Mouse (Mus musculus) liver, embryonic 13.5 days (tissue): ENCODE results near the gene Mafg. TPM values are rescaled to one million over a fixed set of nuclear protein-coding genes. Genes with fewer than 3 reads are reported as not detected.

ENCODE experiments used
- ATAC-seq: fragments of 200-750 bp; cut with Nextera tagmentation; 2 replicates; pipeline ENCODE4 v1.8.0; 2017; ENCODE audit warnings: low read depth, mild to moderate bottlenecking, moderate number of reproducible peaks, moderate library complexity
- DNase-seq: peaks from one replicate; pipeline ENCODE4 v3.0.0; 2022
- H3K27ac ChIP-seq: fragments of 300-500 bp; sonication (generic); 2 replicates; pipeline ENCODE4 v1.5.1; 2015; ENCODE audit warnings: moderate library complexity, mild to moderate bottlenecking, inconsistent platforms
- H3K27me3 ChIP-seq: fragments of 300-500 bp; sonication (generic); 2 replicates; pipeline ENCODE4 v1.6.1; 2015; ENCODE audit warnings: mild to moderate bottlenecking, inconsistent platforms
- H3K36me3 ChIP-seq: fragments of 300-500 bp; sonication (generic); 2 replicates; pipeline ENCODE4 v1.6.1; 2015; ENCODE audit warnings: mild to moderate bottlenecking, inconsistent platforms
- H3K4me1 ChIP-seq: fragments of 300-500 bp; sonication (generic); replicated peaks from 2 replicates; pipeline ENCODE4 v1.6.1; 2015; ENCODE audit warnings: inconsistent platforms
- H3K4me2 ChIP-seq: fragments of 300-500 bp; sonication (generic); 2 replicates; pipeline ENCODE4 v1.6.1; 2015; ENCODE audit warnings: inconsistent platforms, mild to moderate bottlenecking, moderate library complexity
- H3K4me3 ChIP-seq: fragments of 300-500 bp; sonication (generic); replicated peaks from 2 replicates; pipeline ENCODE4 v1.5.1; 2015; ENCODE audit warnings: mild to moderate bottlenecking, inconsistent platforms
- H3K9ac ChIP-seq: fragments of 300-500 bp; sonication (generic); 2 replicates; pipeline ENCODE4 v1.6.1; 2015; ENCODE audit warnings: mild to moderate bottlenecking, inconsistent platforms
- H3K9me3 ChIP-seq: fragments of 300-500 bp; sonication (generic); replicated peaks from 2 replicates; pipeline ENCODE4 v1.6.1; 2016; ENCODE audit warnings: inconsistent platforms
- WGBS: fragments of 180-500 bp; shearing (Covaris S2); methylation state at CpG from one replicate; pipeline ENCODE4 v1.1.7; 2015; ENCODE audit not compliant: insufficient replicate concordance; 5-methylcytosine and 5-hydroxymethylcytosine counted together
- polyA plus RNA-seq: library from polyadenylated mRNA; unstranded; fragments of >200 nt; fragmentation: Nextera tagmentation; extraction: Ambion mirVana; gene quantifications from 2 replicates; pipeline ENCODE4 v1.2.1, GENCODE M21; 2015

The Mafg gene
- polyA plus RNA-seq, 1 experiment from 2014 or later, result 40.0 TPM

- peak; percentile 57 for ATAC-seq
- peak overlapping the region; percentile 52 for H3K4me3 ChIP-seq
- peaks cover 39% of the 10 kb centered on the region for H3K27me3 ChIP-seq
- peak overlapping the region; percentile 74 for H3K9ac ChIP-seq
- 3% methylated on average over 18 of the region's 18 CpGs for WGBS
- H3K27ac ChIP-seq, result peak overlapping the region; percentile 31; the same call in 1 of the 2 replicates
- H3K4me2 ChIP-seq, result peak overlapping the region; percentile 88
- peak; percentile 32 for DNase-seq
- H3K9me3 ChIP-seq, result no peaks in the 10 kb centered on the region
- H3K4me1 ChIP-seq, result peaks cover 32% of the 10 kb centered on the region
- H3K36me3 ChIP-seq, result no peaks in the 10 kb centered on the region
Observed at GRCm38 (mm10) chr11:120642939-120643600, 9.7 kb upstream of the Mafg start.

- 73% methylated on average over 8 of the region's 8 CpGs for WGBS
Observed at GRCm38 (mm10) chr11:120641869-120642268, 8.5 kb upstream of the Mafg start.

GRCm38 (mm10) chr11:120641255-120641654 is 7.9 kb upstream of the Mafg start:
- no peak for ATAC-seq
- WGBS, result 60% methylated on average over 9 of the region's 9 CpGs
- Histone ChIP-seq H3K4me2 (no peak overlapping the region), H3K9me3 (no peaks in the 10 kb centered on the region), H3K9ac (no peak overlapping the region), H3K36me3 (no peaks in the 10 kb centered on the region), H3K27ac (no peak overlapping the region), H3K4me1 (peaks cover 24% of the 10 kb centered on the region), H3K27me3 (peaks cover 25% of the 10 kb centered on the region), H3K4me3 (no peak overlapping the region)
- no peak for DNase-seq

More at GRCm38 (mm10) chr11:120641869-120642268, 8.5 kb upstream of the Mafg start:
- Histone ChIP-seq H3K9me3 (no peaks in the 10 kb centered on the region), H3K27me3 (peaks cover 27% of the 10 kb centered on the region), H3K36me3 (no peaks in the 10 kb centered on the region), H3K9ac (0 out of 2 replicates have a peak overlapping the region, but pooled peaks have one; percentile 74), H3K4me3 (no peak overlapping the region), H3K4me1 (peaks cover 24% of the 10 kb centered on the region), H3K27ac (no peak overlapping the region), H3K4me2 (no peak overlapping the region)
- ATAC-seq (no peak), DNase-seq (no peak)

GRCm38 (mm10) chr11:120634810-120635209 is 1.4 kb upstream of the Mafg start:
- peak overlapping the region; percentile 85 for H3K4me2 ChIP-seq
- peaks cover 47% of the 10 kb centered on the region for H3K4me1 ChIP-seq
- H3K27ac ChIP-seq, result peak overlapping the region; percentile 100; the same call in 1 of the 2 replicates

GRCm38 (mm10) chr11:120632559-120633519 is 561 bp downstream of the Mafg start:
- peak overlapping the region; percentile 91 for H3K4me3 ChIP-seq
- H3K9me3 ChIP-seq, result no peaks in the 10 kb centered on the region
- DNase-seq, result peak; percentile 78
- ATAC-seq, result peak; percentile 75
- peak overlapping the region; percentile 100 for H3K27ac ChIP-seq
- H3K27me3 ChIP-seq, result no peaks in the 10 kb centered on the region
- H3K4me1 ChIP-seq, result peaks cover 65% of the 10 kb centered on the region
- WGBS, result under 1% methylated on average over 102 of the region's 116 CpGs
- H3K4me2 ChIP-seq, result peak overlapping the region; percentile 85
- H3K36me3 ChIP-seq, result peaks cover 15% of the 10 kb centered on the region
- peak overlapping the region; percentile 99 for H3K9ac ChIP-seq

More at GRCm38 (mm10) chr11:120634810-120635209, 1.4 kb upstream of the Mafg start:
- H3K9ac ChIP-seq, result 0 out of 2 replicates have a peak overlapping the region, but pooled peaks have one; percentile 99
- H3K36me3 ChIP-seq, result no peaks in the 10 kb centered on the region
- no peaks in the 10 kb centered on the region for H3K9me3 ChIP-seq
- DNase-seq (no peak), ATAC-seq (no peak)
- H3K27me3 ChIP-seq, result peaks cover 3% of the 10 kb centered on the region; the same call in 1 of the 2 replicates
- whole genome bisulfite sequencing, result 84% methylated on average over 5 of the region's 5 CpGs
- H3K4me3 ChIP-seq, result peak overlapping the region; percentile 91; the same call in 1 of the 2 replicates

GRCm38 (mm10) chr11:120631726-120632448 is 1.5 kb downstream of the Mafg start:
- ATAC-seq (peak; percentile 36), DNase-seq (peak; percentile 53)
- Histone ChIP-seq H3K27me3 (no peaks in the 10 kb centered on the region), H3K27ac (peak overlapping the region; percentile 100), H3K4me3 (peak overlapping the region; percentile 91), H3K4me2 (peak overlapping the region; percentile 85), H3K4me1 (peaks cover 75% of the 10 kb centered on the region), H3K36me3 (peaks cover 25% of the 10 kb centered on the region), H3K9ac (peak overlapping the region; percentile 99), H3K9me3 (no peaks in the 10 kb centered on the region)
- 36% methylated on average over 4 of the region's 4 CpGs for WGBS

- peaks cover 81% of the 10 kb centered on the region for H3K4me1 ChIP-seq
Observed at GRCm38 (mm10) chr11:120630881-120631725, 2.3 kb downstream of the Mafg start.

GRCm38 (mm10) chr11:120630401-120630871 is 3.0 kb downstream of the Mafg start:
- Histone ChIP-seq H3K27me3 (no peaks in the 10 kb centered on the region), H3K9me3 (no peaks in the 10 kb centered on the region), H3K4me1 (peaks cover 85% of the 10 kb centered on the region), H3K4me3 (peak overlapping the region; percentile 91), H3K36me3 (peaks cover 34% of the 10 kb centered on the region), H3K9ac (peak overlapping the region; percentile 99), H3K27ac (peak overlapping the region; percentile 100), H3K4me2 (peak overlapping the region; percentile 85)
- peak; percentile 49 for DNase-seq
- 20% methylated on average over 5 of the region's 5 CpGs for WGBS
- peak; percentile 34 for ATAC-seq

More at GRCm38 (mm10) chr11:120630881-120631725, 2.3 kb downstream of the Mafg start:
- ATAC-seq (no peak), DNase-seq (no peak)
- no peaks in the 10 kb centered on the region for H3K27me3 ChIP-seq
- H3K9me3 ChIP-seq, result no peaks in the 10 kb centered on the region
- peak overlapping the region; percentile 99 for H3K9ac ChIP-seq
- 11% methylated on average over 7 of the region's 7 CpGs for WGBS
- peaks cover 33% of the 10 kb centered on the region for H3K36me3 ChIP-seq
- H3K4me2 ChIP-seq, result peak overlapping the region; percentile 85
- H3K4me3 ChIP-seq, result peak overlapping the region; percentile 91
- H3K27ac ChIP-seq, result peak overlapping the region; percentile 100

- ATAC-seq (peak; percentile 61), DNase-seq (peak; percentile 82)
- no peaks in the 10 kb centered on the region for H3K27me3 ChIP-seq
- peaks cover 86% of the 10 kb centered on the region for H3K4me1 ChIP-seq
- peak overlapping the region; percentile 99 for H3K9ac ChIP-seq
- 4% methylated on average over 7 of the region's 7 CpGs for WGBS
- H3K9me3 ChIP-seq, result no peaks in the 10 kb centered on the region
- peaks cover 34% of the 10 kb centered on the region for H3K36me3 ChIP-seq
- H3K4me3 ChIP-seq, result peak overlapping the region; percentile 91
- H3K27ac ChIP-seq, result peak overlapping the region; percentile 100
- H3K4me2 ChIP-seq, result peak overlapping the region; percentile 85
Observed at GRCm38 (mm10) chr11:120629911-120630310, 3.5 kb downstream of the Mafg start.

- ATAC-seq, result 0 out of 2 replicates have a peak, but pooled peaks have one; percentile 8
- WGBS, result 40% methylated on average over 23 of the region's 23 CpGs
- peak overlapping the region; percentile 85 for H3K4me2 ChIP-seq
Observed at GRCm38 (mm10) chr11:120629341-120629730, 4.1 kb downstream of the Mafg start.

More at GRCm38 (mm10) chr11:120629341-120629730, 4.1 kb downstream of the Mafg start:
- Histone ChIP-seq H3K27ac (peak overlapping the region; percentile 100), H3K36me3 (peaks cover 34% of the 10 kb centered on the region), H3K9me3 (no peaks in the 10 kb centered on the region), H3K4me3 (peak overlapping the region; percentile 91), H3K4me1 (peaks cover 80% of the 10 kb centered on the region), H3K9ac (peak overlapping the region; percentile 99), H3K27me3 (no peaks in the 10 kb centered on the region)
- peak; percentile 70 for DNase-seq
